Mouse (Mus musculus) embryo, embryonic 11 days (tissue): Measurements from ENCODE around the gene Nfs1.
"Not testable (repeated sequence)": the region's sequence is repeated elsewhere in the genome, so short reads cannot be mapped to it uniquely, and the experiment has no call there.

Experiments
- DNase-seq: peaks from one replicate; pipeline ENCODE4 v3.0.0-alpha.2; 2015

Gene Nfs1

GRCm38 (mm10) chr2:156143367-156143766 is 619 bp downstream of the Nfs1 start:
- DNase-seq = peak; percentile 9

DNA sequence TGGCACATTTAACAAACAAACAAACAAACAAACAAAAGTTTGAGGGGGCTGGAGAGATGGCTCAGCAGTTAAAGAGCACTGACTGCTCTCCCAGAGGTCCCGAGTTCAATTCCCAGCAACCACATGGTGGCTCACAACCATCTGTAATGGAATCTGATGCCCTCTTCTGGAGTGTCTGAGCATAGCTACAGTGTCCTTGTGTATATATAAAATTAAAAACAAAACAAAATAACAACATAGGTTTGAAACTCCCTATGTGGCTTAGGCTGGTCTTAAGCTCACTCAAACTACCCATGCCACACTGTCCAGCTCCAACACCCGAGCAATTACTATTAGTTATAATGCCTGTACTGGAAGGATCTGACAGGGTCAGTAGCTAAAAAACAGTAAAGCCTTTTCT is 1.2 kb downstream of the Nfs1 start:
- DNase-seq = no peak

- peak; percentile 16 for DNase-seq
These were observed 8.3 kb downstream of the Nfs1 start for GRCm38 (mm10) chr2:156135695-156136094.

- no peak for DNase-seq
These were observed 9.8 kb downstream of the Nfs1 start for GRCm38 (mm10) chr2:156134161-156134560.

GRCm38 (mm10) chr2:156126992-156127391 is 17.0 kb downstream of the Nfs1 start, which contains the start of gene Gm28036:
Gene Gm28036 (minus strand): TSS chr2:156127092.
- no peak for DNase-seq

- no peak for DNase-seq
These were observed 20.3 kb downstream of the Nfs1 start for GRCm38 (mm10) chr2:156123731-156124130.

GRCm38 (mm10) chr2:156119566-156119965 is 24.4 kb downstream of the Nfs1 start:
- DNase-seq = no peak

GRCm38 (mm10) chr2:156112080-156112423 is 31.9 kb downstream of the Nfs1 start:
- DNase-seq = not testable (repeated sequence)

DNA sequence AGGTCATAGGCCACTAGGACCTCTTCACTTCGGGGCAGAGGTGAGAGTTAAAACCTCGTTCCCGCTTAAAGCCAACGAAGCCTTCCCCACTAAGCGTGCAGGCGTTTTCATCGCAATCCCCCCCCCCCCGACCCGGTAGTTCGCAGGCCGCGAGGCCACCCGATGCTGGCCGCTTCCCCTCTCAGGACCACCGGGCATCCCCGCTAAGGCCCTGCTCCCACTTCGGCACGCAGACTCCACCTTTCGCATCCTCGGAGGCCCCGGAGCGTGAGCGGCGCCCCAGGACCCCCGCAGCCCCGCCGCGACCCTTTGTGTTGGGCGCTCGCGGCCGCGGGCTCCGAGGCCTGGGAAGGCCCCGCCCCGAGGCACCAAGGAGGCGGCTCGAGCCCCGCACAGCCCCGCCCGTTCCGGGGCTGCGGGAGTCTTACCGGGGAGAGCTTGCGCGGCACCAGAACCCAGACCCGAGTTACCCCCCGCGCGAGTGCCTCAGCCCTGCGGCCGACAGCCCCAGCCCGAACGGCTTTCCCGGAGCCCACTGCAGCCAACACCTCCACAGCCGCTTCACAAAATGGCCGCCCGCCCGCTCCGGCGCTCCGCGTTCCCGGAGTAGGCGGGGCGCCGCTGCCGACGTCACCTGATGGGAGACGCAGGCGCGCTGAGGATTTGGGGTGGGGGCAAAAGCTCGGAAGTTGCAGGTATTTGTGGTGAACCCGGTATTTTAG is 32.5 kb downstream of the Nfs1 start, which contains the start of the genes Cpne1 and Rbm12:
TSS of gene Cpne1 (minus strand) at position 608 of the 722 bp plus-strand sequence.
TSS of gene Rbm12 (minus strand) at position 621 of the 722 bp plus-strand sequence.
- peak; percentile 96 for DNase-seq

- DNase-seq = peak; percentile 59
These were observed 33.2 kb downstream of the Nfs1 start for GRCm38 (mm10) chr2:156110627-156111357.

- no peak for DNase-seq
These were observed 52.1 kb downstream of the Nfs1 start for GRCm38 (mm10) chr2:156091926-156092325.

GRCm38 (mm10) chr2:156089799-156090198 is 54.2 kb downstream of the Nfs1 start:
- no peak for DNase-seq

DNA sequence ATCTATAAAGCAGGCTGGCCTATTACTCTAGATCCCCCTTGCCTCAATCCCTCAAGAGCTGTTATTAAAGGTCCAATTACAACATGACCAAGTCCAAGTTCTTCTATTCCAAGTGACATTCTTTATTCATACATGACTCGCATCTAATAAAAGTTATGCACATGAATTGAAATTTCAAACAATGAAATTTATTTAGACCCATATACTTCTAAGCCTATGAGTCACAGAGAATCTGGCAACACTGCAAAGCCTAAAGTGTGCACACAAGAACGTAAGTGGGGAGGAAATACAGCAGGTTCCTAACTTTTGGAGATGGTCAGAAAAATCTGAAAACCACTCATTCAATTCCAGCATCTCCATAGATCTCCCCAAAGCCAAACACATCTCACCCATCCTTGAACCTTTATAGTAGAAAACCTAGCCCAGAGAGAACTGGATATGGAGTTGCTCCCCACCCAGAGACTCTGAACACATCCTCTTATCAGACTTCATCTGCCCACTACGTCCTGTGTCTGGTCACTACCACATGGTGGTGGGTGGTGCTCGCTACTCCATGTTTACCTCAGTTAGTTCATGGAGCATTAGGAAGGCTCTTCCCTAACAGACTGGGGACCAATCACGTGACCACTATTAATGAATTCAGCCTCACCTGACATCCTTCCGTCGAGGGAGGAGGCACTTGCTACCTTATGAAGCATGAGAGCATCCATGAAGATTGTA is 56.4 kb downstream of the Nfs1 start:
- DNase-seq = no peak

GRCm38 (mm10) chr2:156084541-156084940 is 59.4 kb downstream of the Nfs1 start:
- no peak for DNase-seq

DNA sequence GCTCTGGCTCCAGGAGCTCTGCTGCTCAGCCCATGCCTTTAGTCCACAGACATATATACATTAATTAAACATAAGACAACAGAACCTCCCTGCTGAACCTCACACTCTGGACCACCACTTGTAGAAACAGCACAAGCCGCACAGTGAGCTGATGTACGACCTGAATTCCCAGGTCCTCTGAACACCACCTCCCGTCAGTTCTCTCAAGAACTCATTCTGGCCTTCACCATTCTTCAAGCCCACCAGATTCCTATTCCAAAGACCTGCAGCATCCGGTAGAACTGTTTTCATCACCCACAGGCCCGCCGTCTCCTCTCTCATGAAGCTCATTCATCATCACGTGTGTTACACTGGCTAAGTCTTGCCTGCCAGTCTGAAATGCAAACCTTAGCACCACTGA is 63.6 kb downstream of the Nfs1 start:
- DNase-seq = no peak

DNA sequence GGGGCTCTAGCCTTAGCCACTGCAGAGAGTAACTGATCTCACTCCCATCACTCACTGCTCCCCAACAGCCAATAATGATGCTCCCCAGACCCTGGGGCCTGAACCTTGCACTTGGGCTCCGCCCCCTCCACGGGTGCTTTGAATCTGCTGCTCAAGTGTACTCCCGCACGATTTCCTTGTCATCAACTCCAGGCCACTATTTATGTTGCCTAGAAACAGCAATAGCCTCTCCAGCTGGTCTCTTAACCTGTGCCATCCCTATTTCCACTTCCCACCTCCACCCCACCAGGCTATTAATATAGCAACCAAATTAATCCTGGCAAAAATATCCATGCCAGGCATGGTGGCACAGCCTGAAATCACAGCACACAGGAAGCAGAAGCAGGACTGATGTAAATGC is 64.3 kb downstream of the Nfs1 start:
- no peak for DNase-seq

DNA sequence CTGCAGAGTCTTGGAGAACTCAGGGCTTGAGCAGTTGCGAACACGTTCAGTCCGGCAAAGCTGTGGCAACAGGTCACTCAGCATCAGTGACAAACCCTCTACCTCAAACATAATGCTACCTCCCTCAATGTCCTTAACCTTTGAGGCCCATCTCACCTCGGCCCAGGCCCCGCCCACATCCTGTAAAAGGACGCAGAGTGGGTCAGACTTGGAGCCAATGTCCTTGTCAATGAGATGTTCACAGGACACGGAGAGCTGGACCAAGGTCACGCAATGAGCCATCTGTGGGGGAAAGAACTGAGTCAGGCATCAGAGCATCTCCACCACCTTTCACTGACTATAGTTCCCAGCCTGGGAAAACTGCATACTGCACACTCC is 64.8 kb downstream of the Nfs1 start:
- DNase-seq = no peak

DNA sequence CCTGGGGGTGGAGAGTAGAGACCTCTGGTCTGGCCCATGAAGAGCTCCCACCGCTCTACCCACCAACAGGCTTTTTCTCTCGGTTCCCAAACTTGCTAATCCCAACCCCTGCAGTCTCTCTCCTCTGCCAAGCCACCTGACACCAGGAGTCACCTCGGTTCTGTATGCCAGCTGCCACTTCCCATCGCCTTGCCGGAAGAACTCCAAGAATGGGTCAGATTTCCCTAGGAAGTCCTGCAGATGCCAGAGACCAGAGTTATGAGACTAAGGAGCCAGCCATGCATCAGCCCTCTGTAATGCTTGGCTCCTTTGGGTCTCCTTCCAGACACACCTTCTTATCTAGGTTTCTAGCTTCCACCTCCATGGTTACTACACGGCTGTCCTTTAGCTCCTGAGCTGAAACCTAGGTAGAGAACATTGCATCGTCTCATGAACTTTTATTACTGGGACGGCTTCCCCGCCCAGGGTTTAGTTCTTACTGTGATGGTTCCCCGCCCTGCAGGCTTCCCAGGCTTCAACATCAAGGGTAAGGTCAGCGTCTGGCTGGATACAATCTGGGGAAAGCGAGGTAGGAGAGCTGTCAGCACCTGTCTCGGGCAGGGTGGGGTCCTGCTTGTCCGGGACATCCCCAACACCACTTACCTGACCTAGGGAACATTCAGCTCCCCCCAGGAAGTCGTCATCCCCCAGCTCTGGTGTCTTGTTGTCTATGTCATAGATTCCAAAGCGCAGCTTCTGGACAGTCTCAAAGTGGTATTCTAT is 65.4 kb downstream of the Nfs1 start:
- no peak for DNase-seq

DNA sequence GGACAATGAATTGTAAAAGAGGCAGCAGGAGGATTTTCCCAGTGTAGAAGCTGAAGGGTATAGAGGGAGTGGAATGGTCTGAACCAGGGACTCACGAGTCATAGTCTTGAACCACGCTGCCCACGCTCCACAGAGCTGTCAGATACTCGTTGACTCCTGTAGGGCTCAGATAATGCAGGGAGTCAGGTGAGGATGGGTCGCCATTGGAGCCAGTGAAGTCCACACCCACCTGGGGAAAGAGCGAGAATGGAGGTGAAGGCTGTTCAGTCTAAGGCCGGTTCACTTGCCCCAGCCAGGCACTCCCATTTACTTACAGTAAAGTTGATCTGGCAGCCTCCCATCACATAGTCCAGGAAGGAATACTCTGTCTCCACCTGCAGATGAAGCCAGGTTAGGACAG is 66.5 kb downstream of the Nfs1 start:
- no peak for DNase-seq

- no peak for DNase-seq
These were observed 70.3 kb downstream of the Nfs1 start for GRCm38 (mm10) chr2:156073725-156074124.
